Mouse (Mus musculus) intestine, postnatal 0 days (tissue): ENCODE results near the gene Art3. TPM values are rescaled to one million over a fixed set of nuclear protein-coding genes. Genes with fewer than 3 reads are reported as not detected.
A peak's percentile ranks its signal among the peaks of the same experiment; 100 is the strongest.

ENCODE experiments used
- ATAC-seq: fragments of 200-750 bp; cut with Nextera tagmentation; 2 replicates; pipeline ENCODE4 v1.8.0; 2017; ENCODE audit warnings: mild to moderate bottlenecking, moderate TSS enrichment, moderate library complexity
- H3K27ac ChIP-seq: fragments of 300-500 bp; sonication (generic); 2 replicates; pipeline ENCODE4 v1.5.1; 2014; ENCODE audit warnings: mild to moderate bottlenecking, low read depth, low read length, moderate library complexity
- H3K27me3 ChIP-seq: fragments of 300-500 bp; sonication (generic); replicated peaks from 2 replicates; pipeline ENCODE4 v1.6.1; 2014; ENCODE audit warnings: low read length, mixed read lengths; ENCODE audit not compliant: control insufficient read depth, insufficient read depth
- H3K36me3 ChIP-seq: fragments of 300-500 bp; sonication (generic); 2 replicates; pipeline ENCODE4 v1.6.1; 2014; ENCODE audit warnings: mild to moderate bottlenecking, moderate library complexity; ENCODE audit not compliant: control insufficient read depth, insufficient read depth
- H3K4me1 ChIP-seq: fragments of 300-500 bp; sonication (generic); replicated peaks from 2 replicates; pipeline ENCODE4 v1.6.1; 2014; ENCODE audit warnings: antibody characterized with exemption, low read length, mixed read lengths; ENCODE audit not compliant: control insufficient read depth, insufficient read depth
- H3K4me2 ChIP-seq: fragments of 300-500 bp; sonication (generic); replicated peaks from 2 replicates; pipeline ENCODE4 v1.6.1; 2014; ENCODE audit warnings: low read depth, mild to moderate bottlenecking, moderate library complexity
- H3K4me3 ChIP-seq: fragments of 300-500 bp; sonication (generic); 2 replicates; pipeline ENCODE4 v1.5.1; 2014; ENCODE audit warnings: low read depth, low read length
- H3K9ac ChIP-seq: fragments of 300-500 bp; sonication (generic); 2 replicates; pipeline ENCODE4 v1.6.1; 2014; ENCODE audit warnings: mild to moderate bottlenecking, low read depth, low read length
- H3K9me3 ChIP-seq: fragments of 300-500 bp; sonication (generic); 2 replicates; pipeline ENCODE4 v1.6.1; 2016; ENCODE audit warnings: mixed run types; ENCODE audit not compliant: control insufficient read depth
- CTCF ChIP-seq: sonication (generic); IDR thresholded peaks from 2 replicates; pipeline ENCODE4 v1.5.1; 2016; ENCODE audit warnings: low read depth, mild to moderate bottlenecking, control low read depth, antibody characterized with exemption, moderate library complexity
- WGBS: fragments of 180-500 bp; shearing (Covaris S2); extraction: QIAGEN DNeasy Blood & Tissue Kit; methylation state at CpG from one replicate; pipeline ENCODE4 v1.1.7; 2014; 5-methylcytosine and 5-hydroxymethylcytosine counted together
- polyA plus RNA-seq: library from polyadenylated mRNA; unstranded; fragments of >200 nt; fragmentation: Nextera tagmentation; extraction: Ambion mirVana; gene quantifications from 2 replicates; pipeline ENCODE4 v1.2.1, GENCODE M21; 2015

Art3 gene
- polyA plus RNA-seq, 1 experiment from 2014 or later: 12.7 TPM

DNA sequence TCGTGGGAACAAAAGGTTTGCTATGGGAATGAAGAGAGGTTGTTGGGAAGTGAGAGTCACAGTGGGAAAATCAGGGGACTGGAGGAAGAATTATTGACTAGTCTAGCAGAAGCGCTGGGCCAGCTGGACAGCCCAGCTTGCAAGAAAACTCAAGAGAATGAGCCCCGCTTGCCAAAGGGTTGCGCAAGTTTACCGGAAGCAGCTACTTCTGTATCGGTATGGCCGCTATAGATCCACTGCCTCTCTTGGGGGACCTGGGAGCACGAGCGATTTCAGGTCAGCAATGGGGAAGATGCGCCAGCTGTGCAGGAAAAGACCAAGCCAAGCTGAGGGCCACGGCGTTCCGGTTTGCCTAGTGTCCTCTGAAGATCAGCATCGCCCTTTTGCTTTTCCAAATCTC lies 13.0 kb upstream of the Art3 start:
- no peaks in the 10 kb centered on the region for H3K9me3 ChIP-seq
- no peak for TF ChIP-seq CTCF
- no peak overlapping the region for H3K4me3 ChIP-seq
- ATAC-seq: no peak
- 72% methylated on average over 14 of the region's 14 CpGs for WGBS
- H3K27me3 ChIP-seq: no peaks in the 10 kb centered on the region
- H3K4me2 ChIP-seq: no peak overlapping the region
- no peaks in the 10 kb centered on the region for H3K4me1 ChIP-seq
- H3K27ac ChIP-seq: no peak overlapping the region
- no peak overlapping the region for H3K9ac ChIP-seq
- H3K36me3 ChIP-seq: no peaks in the 10 kb centered on the region

DNA sequence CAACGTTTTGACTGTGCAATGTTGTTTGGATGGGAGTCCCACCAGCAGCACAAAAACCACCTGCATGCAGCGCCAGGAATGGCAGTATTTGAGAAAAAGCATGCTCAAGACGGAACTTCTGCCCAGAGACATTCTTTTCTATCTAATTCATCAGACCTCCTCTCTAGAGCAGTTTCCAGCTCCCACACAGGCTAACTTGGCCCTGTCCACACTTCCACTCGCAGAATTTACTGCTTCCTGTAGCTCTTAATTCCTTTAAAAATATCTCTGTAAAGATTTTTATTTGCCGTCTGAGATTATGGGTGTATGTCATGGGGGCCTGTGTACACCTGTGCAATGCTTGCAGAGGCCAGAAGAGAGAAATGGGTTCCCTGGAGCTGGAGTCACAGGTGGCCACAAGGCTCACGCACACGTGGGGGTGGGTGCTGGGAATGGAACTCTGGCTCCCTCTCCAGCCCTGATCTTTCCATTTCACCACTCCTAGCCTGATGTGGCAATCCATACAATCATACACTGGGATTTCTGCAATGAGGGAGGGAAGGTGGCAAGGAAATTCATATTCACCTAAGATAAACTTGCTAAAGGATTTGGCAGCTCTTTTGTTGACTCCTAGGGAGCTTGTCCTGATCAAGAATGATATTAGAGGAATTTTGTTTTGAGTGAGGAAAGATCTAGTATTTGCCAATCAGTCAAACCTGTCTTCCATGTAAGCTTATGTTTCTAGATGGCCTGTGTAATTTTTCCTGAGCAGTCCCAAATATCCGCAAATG lies 9.8 kb upstream of the Art3 start:
- H3K27me3 ChIP-seq: no peaks in the 10 kb centered on the region
- H3K4me2 ChIP-seq: no peak overlapping the region
- no peak for ATAC-seq
- H3K9me3 ChIP-seq: no peaks in the 10 kb centered on the region
- WGBS: 50% methylated on average over 8 of the region's 8 CpGs
- peak; percentile 25 for TF ChIP-seq CTCF
- no peaks in the 10 kb centered on the region for H3K4me1 ChIP-seq
- H3K27ac ChIP-seq: no peak overlapping the region
- H3K4me3 ChIP-seq: no peak overlapping the region
- H3K36me3 ChIP-seq: no peaks in the 10 kb centered on the region
- H3K9ac ChIP-seq: no peak overlapping the region

DNA sequence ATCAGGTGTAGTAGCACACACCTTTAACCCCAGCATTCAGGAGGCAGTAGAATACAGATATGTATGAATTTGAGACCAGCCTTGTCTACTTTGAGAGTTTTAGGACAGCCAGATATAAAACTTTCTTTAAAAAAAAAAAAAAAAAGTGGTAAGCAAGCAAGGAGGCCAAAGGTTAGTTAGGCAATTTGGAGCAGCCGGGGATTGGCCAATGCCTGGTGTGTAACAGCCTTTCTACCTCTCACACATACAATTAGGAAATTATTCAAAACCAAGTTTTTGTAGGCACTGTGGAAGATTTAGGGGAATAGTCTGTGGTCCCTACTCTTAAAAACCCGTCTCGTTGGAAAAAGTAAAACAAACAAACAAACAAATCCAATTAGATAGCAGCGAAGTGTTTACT lies 9.0 kb upstream of the Art3 start:
- H3K27ac ChIP-seq: no peak overlapping the region
- WGBS: 72% methylated on average over 4 of the region's 4 CpGs
- no peaks in the 10 kb centered on the region for H3K27me3 ChIP-seq
- H3K9me3 ChIP-seq: no peaks in the 10 kb centered on the region
- no peak for ATAC-seq
- no peak for TF ChIP-seq CTCF
- no peaks in the 10 kb centered on the region for H3K4me1 ChIP-seq
- no peaks in the 10 kb centered on the region for H3K36me3 ChIP-seq
- H3K4me3 ChIP-seq: no peak overlapping the region
- no peak overlapping the region for H3K4me2 ChIP-seq
- no peak overlapping the region for H3K9ac ChIP-seq

DNA sequence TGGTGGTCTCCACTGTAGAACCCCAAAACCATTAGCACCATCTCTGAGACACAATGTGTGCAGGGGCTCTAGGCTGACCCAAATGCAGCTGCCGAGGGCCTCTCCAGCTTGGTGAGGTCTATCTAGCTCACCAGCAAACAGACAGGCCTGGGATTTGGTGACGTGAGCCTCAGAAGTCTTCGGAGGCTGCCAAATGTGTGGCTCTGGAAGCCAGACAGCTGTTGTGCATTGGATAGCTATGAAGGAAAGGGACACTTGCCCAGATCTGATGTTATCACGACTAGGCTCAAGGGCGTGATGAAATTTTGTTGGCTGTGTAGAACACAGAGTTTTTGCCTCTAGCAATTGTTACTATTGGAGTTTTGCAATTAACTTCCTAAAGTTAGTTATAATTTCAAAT lies 8.4 kb upstream of the Art3 start:
- Histone ChIP-seq H3K36me3 (no peaks in the 10 kb centered on the region), H3K4me1 (no peaks in the 10 kb centered on the region), H3K4me3 (no peak overlapping the region), H3K27ac (no peak overlapping the region), H3K9ac (no peak overlapping the region), H3K27me3 (no peaks in the 10 kb centered on the region), H3K9me3 (no peaks in the 10 kb centered on the region), H3K4me2 (no peak overlapping the region)
- ATAC-seq: no peak
- WGBS: 75% methylated on average over 5 of the region's 5 CpGs
- no peak for TF ChIP-seq CTCF

DNA sequence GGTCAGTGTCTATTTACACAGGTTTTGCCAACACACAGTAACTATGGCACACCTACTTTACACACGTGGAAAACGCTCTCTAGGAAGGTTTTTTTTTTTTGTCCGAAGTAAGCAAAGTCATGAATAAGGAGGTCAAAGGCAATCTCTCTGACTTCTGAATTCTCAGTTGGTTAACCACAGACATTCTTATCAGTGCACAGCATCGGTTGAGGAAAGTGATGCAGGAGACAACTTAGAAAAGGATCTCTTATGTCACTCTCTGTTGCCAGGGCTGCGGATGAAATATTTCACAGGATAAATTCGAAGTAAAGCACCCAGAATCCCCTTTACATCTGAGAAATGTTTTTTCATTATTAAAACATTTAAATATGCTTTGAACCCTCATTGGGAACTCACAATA lies 4.3 kb upstream of the Art3 start:
- H3K36me3 ChIP-seq: no peaks in the 10 kb centered on the region
- H3K4me1 ChIP-seq: no peaks in the 10 kb centered on the region; the same call in 1 of the 2 replicates
- H3K9me3 ChIP-seq: no peaks in the 10 kb centered on the region
- H3K4me2 ChIP-seq: no peak overlapping the region
- TF ChIP-seq CTCF: no peak
- WGBS: 58% methylated on average over 6 of the region's 6 CpGs
- no peak for ATAC-seq
- H3K9ac ChIP-seq: no peak overlapping the region
- no peaks in the 10 kb centered on the region for H3K27me3 ChIP-seq
- H3K4me3 ChIP-seq: no peak overlapping the region
- H3K27ac ChIP-seq: no peak overlapping the region

DNA sequence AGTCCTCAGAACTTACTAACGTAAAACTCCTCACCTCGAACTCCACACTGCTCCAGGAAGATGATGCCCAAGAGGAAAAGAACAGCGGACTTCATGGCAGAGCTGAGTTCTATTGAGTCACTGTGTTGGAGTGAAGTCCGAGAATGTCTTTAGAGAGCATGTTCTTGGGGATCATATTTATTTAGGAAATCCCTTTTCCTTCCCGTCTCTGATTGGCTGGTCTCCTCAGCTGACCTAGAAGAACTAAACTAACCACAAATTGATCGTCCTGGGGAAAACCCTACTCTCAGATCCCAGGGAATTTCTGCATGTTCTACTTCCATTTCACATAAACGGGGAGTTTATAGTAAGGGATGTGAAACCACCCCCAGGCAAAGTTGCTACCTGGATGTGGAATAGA lies 3.7 kb upstream of the Art3 start, which contains the start of gene Cxcl9:
Cxcl9 (minus strand) TSS at position 151 of the 400 bp plus-strand sequence.
- Histone ChIP-seq H3K36me3 (no peaks in the 10 kb centered on the region), H3K4me1 (no peaks in the 10 kb centered on the region; the same call in 1 of the 2 replicates), H3K9me3 (no peaks in the 10 kb centered on the region), H3K4me2 (no peak within 1 kb of the TSS), H3K4me3 (no peak within 1 kb of the TSS), H3K9ac (no peak within 1 kb of the TSS), H3K27ac (no peak within 1 kb of the TSS), H3K27me3 (no peaks in the 10 kb centered on the region)
- ATAC-seq: no peak
- 73% methylated on average over 7 of the region's 7 CpGs for WGBS
- no peak for TF ChIP-seq CTCF
